Mouse (Mus musculus): ENCODE measurements at regions not wholly inside any gene's neighbourhood (a gene's known extent, or its start where the extent isn't known, plus 50 kb on each side); places are given as distances from the start of the nearest gene placed in this dataset.

DNA sequence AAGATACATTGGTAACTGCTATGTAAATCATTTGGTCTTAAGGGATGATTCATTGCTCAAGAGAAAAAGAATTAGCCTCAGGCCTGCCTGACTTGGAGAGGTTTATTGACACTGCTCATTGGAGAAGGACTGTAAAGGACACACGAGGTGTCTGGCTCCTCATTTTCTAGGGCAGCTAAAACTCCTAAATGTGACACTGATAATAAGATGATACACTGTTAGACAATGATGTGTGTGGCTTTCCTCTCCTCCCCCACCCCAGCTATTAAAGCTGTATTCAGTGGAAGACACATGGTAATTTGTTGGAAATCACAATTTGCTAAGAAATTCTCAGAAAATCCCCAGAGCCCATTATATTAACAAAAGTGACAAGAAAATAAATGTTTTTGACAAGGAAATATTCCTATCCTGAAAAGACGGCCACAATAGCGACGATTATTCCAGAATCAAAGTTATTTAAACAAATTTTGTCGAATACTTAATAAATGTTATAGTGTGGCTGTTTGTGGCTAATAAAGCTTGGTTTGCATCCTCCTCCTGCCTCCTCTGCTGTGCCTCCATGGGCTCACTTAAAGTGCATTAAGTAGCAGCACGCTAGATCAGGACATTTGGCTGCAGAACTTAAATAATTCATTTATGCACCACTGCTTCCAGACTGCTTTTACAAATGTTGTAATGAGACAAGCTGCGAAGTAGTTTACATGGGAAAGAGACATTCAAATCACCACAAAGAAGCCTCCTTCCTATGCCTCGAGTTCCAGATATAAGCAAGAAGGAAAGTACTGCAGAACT, 360.0 kb upstream of the Etaa1 start:
- TF ChIP-seq CTCF (IDR thresholded peaks at IDR 0.05; ENCODE audit: low read depth) (no peak), EP300 (IDR thresholded peaks at IDR 0.05; ENCODE audit: low read depth) (no peak)
